Mouse (Mus musculus): Measurements from ENCODE around the gene Srgap2. TPM values are rescaled to one million over a fixed set of nuclear protein-coding genes. Genes with fewer than 3 reads are reported as not detected.
A peak's percentile ranks its signal among the peaks of the same experiment; 100 is the strongest.

Gene Srgap2
- total RNA-seq (2015) (32.5 and 40.9 TPM in 2 replicates), total RNA-seq (2017) (12.0 and 14.8 TPM in 2 replicates)

DNA sequence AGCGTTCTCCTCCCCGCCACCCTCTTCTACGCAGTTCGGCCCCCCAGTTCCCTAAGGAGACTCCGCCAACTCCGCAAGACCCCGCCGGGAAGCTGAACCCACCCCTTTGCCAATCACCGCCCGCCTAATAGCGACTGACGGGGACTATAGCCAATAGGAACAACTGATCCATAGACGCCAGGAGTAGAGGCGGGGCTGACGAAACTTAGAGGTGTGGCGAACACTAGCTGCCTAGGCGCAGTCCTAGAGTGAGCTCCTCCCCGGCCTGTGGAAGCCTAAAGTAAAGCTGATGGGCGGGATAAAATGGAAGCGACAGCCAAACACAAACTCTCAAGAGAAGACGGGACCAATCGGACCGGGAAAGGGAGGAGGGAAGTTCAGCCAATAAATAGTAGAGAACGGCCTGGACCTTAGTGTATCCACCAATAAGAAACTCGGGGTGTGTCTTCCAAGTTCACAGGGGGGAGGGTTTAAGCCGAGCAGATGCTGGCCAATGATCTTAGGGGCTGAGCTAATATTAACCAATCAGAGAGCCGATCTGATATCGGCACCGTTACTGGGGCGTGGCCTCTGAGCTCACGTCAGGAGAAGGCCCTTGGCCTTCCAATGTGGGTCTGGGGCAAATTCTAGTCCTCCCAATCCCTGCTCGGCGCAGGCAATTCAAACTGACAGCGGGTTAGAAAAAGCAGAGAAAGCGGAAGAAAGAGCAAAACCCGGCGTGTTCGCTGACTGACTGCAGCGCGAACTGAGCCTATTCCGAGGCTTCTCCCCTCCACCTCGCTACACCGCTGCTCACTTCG lies at the start of gene Srgap2, which contains the start of gene Fam72a:
TSS of gene Srgap2 (minus strand) at position 72 of the 800 bp plus-strand sequence.
TSS of gene Fam72a (plus strand) at position 623 of the 800 bp plus-strand sequence.
- peak; percentile 71 for ATAC-seq (replicated peaks; ENCODE audit: poor library complexity)

DNA sequence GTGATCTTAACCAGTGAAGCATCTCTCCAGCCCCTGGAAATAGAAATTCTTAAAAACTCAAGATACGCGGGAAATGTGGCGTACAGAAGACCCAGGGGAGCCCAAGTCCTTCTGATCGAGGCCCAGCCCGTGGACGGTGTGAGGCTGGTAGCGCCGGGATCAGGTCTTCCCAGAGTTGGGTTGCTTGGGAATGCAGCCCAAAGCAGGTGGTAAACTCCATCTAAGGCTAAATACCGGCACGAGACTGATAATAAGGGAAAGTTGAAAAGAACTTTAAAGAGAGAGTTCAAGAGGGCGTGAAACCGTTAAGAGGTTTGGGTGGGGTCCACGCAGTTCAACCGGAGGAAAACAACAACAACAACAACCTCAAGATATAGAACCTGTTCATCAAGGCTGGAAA lies 46.6 kb upstream of the Srgap2 start:
- ATAC-seq (replicated peaks; ENCODE audit: poor library complexity) = peak; percentile 81

DNA sequence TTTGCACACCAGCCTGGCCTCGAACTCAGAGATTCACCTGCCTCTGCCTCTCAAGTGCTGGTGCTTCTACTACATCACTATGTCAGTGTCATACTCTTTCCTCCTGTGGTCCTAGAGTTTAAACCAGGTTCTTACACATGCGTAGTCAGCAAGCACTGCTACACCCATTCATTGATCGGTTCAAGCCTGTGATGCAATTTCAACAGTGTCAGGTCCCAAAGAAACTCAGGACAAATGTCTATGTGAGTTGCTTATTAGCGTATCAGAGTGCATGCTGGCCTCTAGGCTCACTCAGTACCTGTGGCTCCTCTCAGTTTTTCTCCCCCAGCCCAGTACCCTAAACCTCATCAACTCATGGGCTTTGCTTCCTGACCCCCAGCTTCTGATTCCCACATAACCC lies 43.2 kb upstream of the Srgap2 start:
- no peak for ATAC-seq (replicated peaks; ENCODE audit: poor library complexity)

GRCm38 (mm10) chr1:131569721-131570120 lies 42.6 kb upstream of the Srgap2 start:
- no peak for ATAC-seq (replicated peaks; ENCODE audit: poor library complexity)

DNA sequence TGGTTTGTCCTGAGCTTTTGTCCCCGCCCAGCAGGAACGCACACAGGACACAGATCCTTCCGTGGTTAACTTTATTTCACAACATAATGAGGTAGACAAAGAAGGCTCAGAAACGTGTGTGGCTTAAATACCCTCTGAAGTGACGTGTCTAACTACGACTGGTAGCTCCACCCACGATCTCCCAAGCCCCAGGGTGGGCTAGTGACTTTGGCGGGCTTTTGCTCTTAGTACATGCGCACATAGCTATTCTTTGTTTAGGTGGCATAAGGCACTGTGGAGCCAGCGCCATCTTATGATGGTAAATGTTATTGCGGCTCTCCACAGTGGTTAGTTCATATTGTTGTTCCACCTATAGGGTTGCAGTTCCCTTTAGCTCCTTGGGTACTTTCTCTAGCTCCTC lies 38.9 kb upstream of the Srgap2 start:
- ATAC-seq (replicated peaks; ENCODE audit: poor library complexity) = peak; percentile 77

- ATAC-seq (replicated peaks; ENCODE audit: poor library complexity) = no peak
Observed at GRCm38 (mm10) chr1:131562081-131562480, 34.9 kb upstream of the Srgap2 start.

- 0 out of 2 replicates have a peak, but pooled peaks have one; percentile 31 for ATAC-seq (replicated peaks; ENCODE audit: poor library complexity)
Observed at GRCm38 (mm10) chr1:131560500-131560899, 33.3 kb upstream of the Srgap2 start.

DNA sequence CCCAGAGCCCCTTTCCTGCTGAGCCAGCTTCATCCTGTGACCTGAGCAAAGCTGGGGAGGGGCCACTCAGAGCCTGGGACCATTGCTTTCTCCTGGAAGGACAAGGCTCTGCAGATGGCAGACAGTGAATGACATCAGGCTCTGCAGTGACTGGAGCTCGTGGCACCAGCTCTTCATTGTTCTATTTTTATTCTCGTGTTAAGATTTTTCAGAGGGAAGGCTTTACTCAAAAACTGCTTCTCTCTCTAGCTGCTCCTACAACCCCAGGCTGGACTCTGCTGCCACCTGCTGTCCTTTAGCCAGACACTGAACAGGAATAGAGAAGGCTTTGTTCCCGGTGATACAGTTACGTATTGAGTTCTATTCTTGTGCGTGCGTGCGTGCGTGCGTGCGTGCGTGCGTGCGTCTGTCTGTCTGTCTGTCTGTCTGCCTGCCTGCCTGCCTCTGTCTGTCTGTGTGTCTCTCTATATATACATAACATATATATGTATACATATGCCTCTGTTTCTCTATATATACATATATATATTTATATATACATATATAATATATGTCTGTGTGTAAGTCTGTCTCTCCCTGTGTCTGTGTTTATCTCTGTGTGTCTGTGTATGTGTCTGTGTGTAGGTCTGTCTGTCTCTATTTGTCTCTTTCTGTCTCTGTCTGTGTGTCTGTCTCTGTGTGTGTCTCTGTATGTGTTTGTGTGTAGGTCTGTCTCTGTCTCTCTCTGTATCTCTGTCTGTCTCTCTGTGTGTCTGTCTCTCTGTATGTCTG lies 28.1 kb upstream of the Srgap2 start:
- peak; percentile 100 for ATAC-seq (replicated peaks; ENCODE audit: poor library complexity)

- no peak for ATAC-seq (replicated peaks; ENCODE audit: poor library complexity)
Observed at GRCm38 (mm10) chr1:131553428-131553827, 26.3 kb upstream of the Srgap2 start.

DNA sequence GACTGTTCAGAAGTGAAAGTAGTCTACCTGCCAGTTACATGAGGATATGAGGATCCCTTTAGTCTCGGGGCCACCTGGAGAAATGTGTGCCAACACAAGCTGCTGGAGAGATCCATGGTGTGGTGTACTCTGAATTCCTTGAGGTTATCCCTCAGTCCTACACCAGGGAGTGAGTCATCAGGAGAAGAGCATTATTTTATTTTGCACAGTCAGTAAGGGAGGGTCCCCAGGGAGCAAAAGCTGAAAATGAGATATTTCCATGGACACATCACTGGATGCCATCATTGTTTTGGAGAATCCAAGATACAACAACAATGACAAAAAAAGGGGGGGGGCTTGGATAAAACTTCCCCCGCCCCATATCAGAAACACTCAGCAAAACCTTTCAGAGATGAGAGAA lies 24.8 kb upstream of the Srgap2 start:
- ATAC-seq (replicated peaks; ENCODE audit: poor library complexity) = no peak

GRCm38 (mm10) chr1:131548494-131549365 lies 21.6 kb upstream of the Srgap2 start:
- 0 out of 2 replicates have a peak, but pooled peaks have one; percentile 48 for ATAC-seq (replicated peaks; ENCODE audit: poor library complexity)

DNA sequence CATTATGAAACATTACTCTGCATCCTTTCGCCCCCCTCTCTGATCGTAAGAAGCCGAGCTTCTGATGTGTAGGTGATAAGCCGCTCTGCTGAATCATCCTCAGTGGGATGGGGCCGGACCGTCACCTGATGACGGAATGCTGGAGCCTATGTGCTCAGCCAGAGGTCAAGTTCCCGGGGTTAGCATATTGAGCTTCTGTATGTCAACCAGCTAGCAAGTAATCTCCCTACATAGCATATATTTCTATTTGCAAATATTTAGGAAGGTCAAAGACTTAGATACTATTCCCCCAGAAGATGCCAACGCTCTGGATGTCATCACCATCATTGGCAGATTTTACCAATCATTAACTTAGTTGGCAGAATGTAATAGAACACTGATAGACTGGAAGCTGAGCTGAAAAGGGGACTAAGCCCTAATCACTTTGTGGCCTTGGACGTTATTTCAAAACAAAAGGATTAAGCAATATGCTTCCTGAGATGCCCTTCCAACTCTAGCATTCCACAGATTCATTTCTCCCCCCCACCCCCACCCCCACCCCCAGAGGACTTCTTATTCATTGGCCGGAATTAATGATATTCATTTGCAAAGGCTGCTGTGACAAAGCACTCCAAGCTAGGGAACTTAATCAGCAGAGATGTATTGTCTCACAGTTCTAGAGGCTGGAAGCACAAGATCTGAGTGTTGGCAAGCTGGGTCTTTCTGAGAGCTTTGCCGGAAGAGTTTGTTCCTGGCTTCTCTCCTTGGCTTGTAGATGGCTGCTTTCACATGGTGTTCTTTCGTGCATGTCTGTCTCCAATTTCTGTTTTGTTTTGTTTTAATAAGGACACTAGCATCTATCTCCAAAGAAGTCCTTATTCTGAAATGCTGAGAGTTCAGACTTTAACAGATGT lies 19.9 kb upstream of the Srgap2 start:
- ATAC-seq (replicated peaks; ENCODE audit: poor library complexity) = 0 out of 2 replicates have a peak, but pooled peaks have one; percentile 4

DNA sequence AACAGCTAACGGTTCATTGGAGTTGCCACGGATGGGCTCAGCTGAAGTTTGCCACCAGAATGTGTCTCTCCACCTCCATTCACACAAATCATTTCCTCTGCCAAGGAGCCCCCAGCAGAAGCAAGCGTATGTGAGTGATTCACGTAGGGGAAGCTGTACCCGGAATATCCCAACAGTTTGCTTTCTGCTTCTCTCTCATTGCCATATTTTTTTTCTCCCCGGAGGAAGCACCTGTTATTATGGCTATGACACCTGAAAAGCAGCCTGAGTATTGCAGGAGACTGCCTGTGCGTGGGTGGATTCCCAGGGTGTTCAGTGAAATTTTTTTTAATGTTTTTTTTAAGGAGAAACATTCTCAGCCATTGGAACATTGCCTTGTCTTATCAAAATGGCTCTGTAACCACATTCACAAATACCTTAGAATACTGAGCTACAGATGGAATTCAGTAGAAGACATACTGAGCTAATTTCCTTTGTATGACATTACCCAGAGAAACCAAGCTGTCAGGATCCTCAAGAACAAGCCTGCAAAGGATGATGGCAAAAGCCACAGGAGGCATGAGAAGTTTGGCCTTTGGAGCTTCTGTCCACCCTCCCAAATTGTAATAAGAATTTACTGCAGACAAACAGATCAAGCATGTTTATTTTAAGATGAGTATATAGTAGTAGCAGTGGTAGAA lies 16.9 kb upstream of the Srgap2 start:
- ATAC-seq (replicated peaks; ENCODE audit: poor library complexity) = no peak

DNA sequence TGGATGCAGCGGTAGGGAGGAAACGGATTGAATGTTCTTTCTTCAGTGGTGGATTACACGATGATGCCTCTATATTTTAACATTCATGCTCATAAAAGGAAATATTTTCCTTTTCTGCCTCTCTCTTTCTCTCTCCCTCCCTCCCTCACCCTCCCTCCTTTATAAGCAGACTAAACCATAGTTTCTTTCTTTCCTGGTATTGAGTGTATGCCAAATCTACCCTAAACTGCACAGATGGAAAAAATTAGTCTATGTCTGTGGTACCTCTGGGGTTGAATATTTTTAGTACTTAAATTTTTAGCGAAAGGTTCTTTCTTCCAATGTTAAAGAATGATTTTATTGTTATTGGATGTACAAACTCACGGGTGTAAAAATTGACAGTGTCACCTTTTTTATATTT lies 14.8 kb upstream of the Srgap2 start:
- ATAC-seq (replicated peaks; ENCODE audit: poor library complexity) = no peak

DNA sequence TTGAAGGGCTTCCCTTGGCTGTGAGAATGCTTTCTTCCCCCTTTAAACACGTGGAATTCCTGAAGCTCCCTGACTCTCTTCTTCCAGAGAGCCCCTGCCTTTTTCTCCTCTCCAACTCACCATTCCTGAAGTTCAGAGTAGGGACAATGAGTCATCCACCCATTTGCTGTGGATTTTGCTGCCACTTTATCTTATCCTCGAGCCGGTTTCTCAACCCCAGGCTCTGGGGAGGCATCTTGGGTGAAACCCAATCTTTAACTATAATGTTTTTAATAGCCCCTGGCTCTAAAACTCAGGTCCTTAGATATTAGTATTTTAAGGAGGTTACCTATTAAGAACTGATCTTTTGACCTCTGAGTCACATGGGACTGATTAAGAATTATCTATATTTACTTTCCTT lies 14.3 kb upstream of the Srgap2 start:
- no peak for ATAC-seq (replicated peaks; ENCODE audit: poor library complexity)

DNA sequence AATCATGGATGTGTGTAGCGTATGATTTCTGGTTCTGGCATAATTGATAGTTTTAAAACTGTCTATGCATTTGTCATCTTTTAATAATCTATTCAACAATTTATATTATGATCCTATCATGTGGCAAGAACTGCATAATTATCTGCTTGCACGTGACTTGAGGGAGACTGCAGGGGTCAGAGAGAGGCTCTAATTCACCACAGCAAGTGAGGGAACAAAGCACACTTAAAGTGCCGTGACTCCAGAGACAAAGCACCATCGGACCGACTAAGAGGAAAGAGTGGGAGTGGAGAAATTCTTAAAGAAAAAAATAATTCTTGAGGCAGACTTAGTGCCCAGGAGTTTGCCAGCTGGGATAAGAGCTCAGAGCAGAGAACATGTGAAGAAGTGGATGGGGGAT lies 13.6 kb upstream of the Srgap2 start:
- no peak for ATAC-seq (replicated peaks; ENCODE audit: poor library complexity)

DNA sequence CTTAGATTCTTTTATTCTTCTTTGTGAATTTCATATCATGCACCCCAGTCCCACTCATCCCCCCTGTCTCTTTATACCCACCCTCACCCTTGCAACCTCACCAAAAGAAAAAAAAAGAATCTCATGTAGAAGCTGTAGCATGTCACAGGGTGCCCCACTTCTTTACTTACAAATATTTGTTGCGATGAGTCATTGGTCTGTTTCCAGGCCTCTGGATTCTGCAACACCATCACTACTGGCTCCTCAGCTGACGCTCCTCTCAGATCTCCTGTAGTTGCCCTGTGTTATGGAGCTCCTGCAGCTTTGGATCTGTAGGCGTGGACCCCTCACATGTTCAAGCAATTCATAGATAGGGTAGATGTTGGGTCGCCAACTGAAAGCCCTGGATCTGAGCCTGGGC lies 12.6 kb upstream of the Srgap2 start:
- ATAC-seq (replicated peaks; ENCODE audit: poor library complexity) = no peak

DNA sequence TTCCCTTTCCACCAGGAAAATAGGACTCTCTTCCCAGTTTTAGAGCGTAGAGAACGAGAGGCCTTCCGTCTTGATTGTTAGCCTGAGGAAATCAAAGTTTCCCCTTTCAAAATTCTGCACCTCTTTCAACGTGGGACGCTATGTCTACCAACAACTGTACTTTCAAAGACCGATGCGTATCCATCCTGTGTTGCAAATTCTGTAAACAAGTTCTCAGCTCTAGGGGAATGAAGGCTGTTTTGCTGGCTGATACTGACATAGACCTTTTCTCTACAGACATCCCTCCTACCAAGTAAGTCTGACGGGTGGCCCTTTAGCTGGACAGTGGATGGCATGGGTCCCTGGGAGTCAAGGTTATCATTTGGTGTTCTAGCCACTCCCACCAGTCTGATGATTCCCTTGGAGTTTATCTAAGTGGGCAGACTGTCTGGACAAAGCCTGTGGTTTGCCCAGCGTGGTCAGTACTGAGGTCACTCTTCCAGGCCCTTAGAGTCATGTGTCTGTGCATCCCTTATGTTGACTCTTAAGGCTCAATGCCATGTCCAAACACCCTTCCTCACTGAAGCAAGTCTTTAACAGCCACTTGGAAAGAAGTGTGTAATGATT lies 1.5 kb upstream of the Srgap2 start:
- no peak for ATAC-seq (replicated peaks; ENCODE audit: poor library complexity)

- peak; percentile 10 for ATAC-seq (replicated peaks; ENCODE audit: poor library complexity)
Observed at GRCm38 (mm10) chr1:131528081-131528507, 942 bp upstream of the Srgap2 start.

Measured in megakaryocyte progenitor cell, adult 5-6 weeks (primary cell).